Mouse (Mus musculus) heart, embryonic 13.5 days (tissue): ENCODE data around the gene Slc22a14. TPM values are rescaled to one million over a fixed set of nuclear protein-coding genes. Genes with fewer than 3 reads are reported as not detected.

Experiments
- ATAC-seq: fragments of 200-750 bp; cut with Nextera tagmentation; 2 replicates; pipeline ENCODE4 v1.8.0; 2017; ENCODE audit warnings: moderate TSS enrichment; ENCODE audit not compliant: insufficient number of reproducible peaks, low FRiP score, low TSS enrichment; ENCODE audit errors: extremely low read depth
- H3K27ac ChIP-seq: fragments of 300-500 bp; sonication (generic); replicated peaks from 2 replicates; pipeline ENCODE4 v1.5.1; 2015; ENCODE audit warnings: moderate library complexity, mild to moderate bottlenecking, inconsistent platforms
- H3K27me3 ChIP-seq: fragments of 300-500 bp; sonication (generic); replicated peaks from 2 replicates; pipeline ENCODE4 v1.6.1; 2015; ENCODE audit warnings: mild to moderate bottlenecking, inconsistent platforms
- H3K36me3 ChIP-seq: fragments of 300-500 bp; sonication (generic); 2 replicates; pipeline ENCODE4 v1.6.1; 2015; ENCODE audit warnings: mild to moderate bottlenecking, inconsistent platforms
- H3K4me1 ChIP-seq: fragments of 300-500 bp; sonication (generic); 2 replicates; pipeline ENCODE4 v1.6.1; 2015; ENCODE audit warnings: inconsistent platforms
- H3K4me2 ChIP-seq: fragments of 300-500 bp; sonication (generic); 2 replicates; pipeline ENCODE4 v1.6.1; 2015; ENCODE audit warnings: inconsistent platforms, mild to moderate bottlenecking, moderate library complexity
- H3K4me3 ChIP-seq: fragments of 300-500 bp; sonication (generic); 2 replicates; pipeline ENCODE4 v1.5.1; 2015; ENCODE audit warnings: moderate library complexity, mild to moderate bottlenecking, inconsistent platforms
- H3K9ac ChIP-seq: fragments of 300-500 bp; sonication (generic); 2 replicates; pipeline ENCODE4 v1.6.1; 2015; ENCODE audit warnings: inconsistent platforms, mild to moderate bottlenecking, moderate library complexity
- H3K9me3 ChIP-seq: fragments of 300-500 bp; sonication (generic); 2 replicates; pipeline ENCODE4 v1.6.1; 2016; ENCODE audit warnings: inconsistent platforms
- WGBS: fragments of 180-500 bp; shearing (Covaris S2); methylation state at CpG from one replicate; pipeline ENCODE4 v1.1.7; 2015; ENCODE audit warnings: mixed read lengths; 5-methylcytosine and 5-hydroxymethylcytosine counted together
- polyA plus RNA-seq: library from polyadenylated mRNA; unstranded; fragments of >200 nt; fragmentation: Nextera tagmentation; extraction: Ambion mirVana; gene quantifications from 2 replicates; pipeline ENCODE4 v1.2.1, GENCODE M21; 2015

Gene Slc22a14
- polyA plus RNA-seq, result 0.10 TPM in 1 of 2 replicates, not detected in the other

- ATAC-seq, result no peak
- WGBS, result 53% methylated on average over 7 of the region's 7 CpGs
- no peak within 1 kb of the TSS; the same call in 1 of the 2 replicates for H3K27ac ChIP-seq
- H3K27me3 ChIP-seq, result no peaks in the 10 kb centered on the region
- peaks cover 23% of the 10 kb centered on the region for H3K4me1 ChIP-seq
- H3K4me2 ChIP-seq, result no peak within 1 kb of the TSS
- no peaks in the 10 kb centered on the region for H3K9me3 ChIP-seq
- H3K9ac ChIP-seq, result 0 out of 2 replicates have a peak within 1 kb of the TSS, but pooled peaks have one; percentile 7
- H3K36me3 ChIP-seq, result peaks cover 3% of the 10 kb centered on the region; the same call in 1 of the 2 replicates
- H3K4me3 ChIP-seq, result no peak within 1 kb of the TSS
These were observed at the start of gene Slc22a14 for GRCm38 (mm10) chr9:119365284-119365683. TSS of gene Slc22a14 (minus strand) at chr9:119365553.

- peak overlapping the region; percentile 58 for H3K27ac ChIP-seq
- 82% methylated on average over 5 of the region's 5 CpGs for WGBS
These were observed 44.5 kb upstream of the Slc22a14 start for GRCm38 (mm10) chr9:119409864-119410263.

GRCm38 (mm10) chr9:119408898-119409664, 43.7 kb upstream of the Slc22a14 start:
- Histone ChIP-seq H3K9ac (peak overlapping the region; percentile 70), H3K4me1 (peaks cover 39% of the 10 kb centered on the region), H3K27me3 (no peaks in the 10 kb centered on the region), H3K27ac (peak overlapping the region; percentile 58), H3K36me3 (peaks cover 25% of the 10 kb centered on the region), H3K4me2 (no peak overlapping the region; the same call in 1 of the 2 replicates), H3K4me3 (no peak overlapping the region), H3K9me3 (peaks cover 25% of the 10 kb centered on the region)
- no peak for ATAC-seq
- 52% methylated on average over 11 of the region's 11 CpGs for WGBS

More at GRCm38 (mm10) chr9:119409864-119410263, 44.5 kb upstream of the Slc22a14 start:
- ATAC-seq, result no peak
- Histone ChIP-seq H3K4me1 (peaks cover 33% of the 10 kb centered on the region), H3K9me3 (peaks cover 25% of the 10 kb centered on the region), H3K9ac (no peak overlapping the region), H3K4me3 (no peak overlapping the region), H3K27me3 (no peaks in the 10 kb centered on the region), H3K4me2 (no peak overlapping the region), H3K36me3 (peaks cover 25% of the 10 kb centered on the region)

- 69% methylated on average over 15 of the region's 15 CpGs for WGBS
- Histone ChIP-seq H3K36me3 (peaks cover 19% of the 10 kb centered on the region), H3K27me3 (no peaks in the 10 kb centered on the region), H3K4me1 (peaks cover 50% of the 10 kb centered on the region), H3K9ac (no peak overlapping the region), H3K4me3 (no peak overlapping the region), H3K27ac (no peak overlapping the region), H3K9me3 (peaks cover 17% of the 10 kb centered on the region), H3K4me2 (no peak overlapping the region)
- ATAC-seq, result no peak
These were observed 42.5 kb upstream of the Slc22a14 start for GRCm38 (mm10) chr9:119407884-119408283.

GRCm38 (mm10) chr9:119404090-119404489, 38.7 kb upstream of the Slc22a14 start:
- H3K27me3 ChIP-seq, result no peaks in the 10 kb centered on the region
- peaks cover 47% of the 10 kb centered on the region for H3K4me1 ChIP-seq
- H3K4me2 ChIP-seq, result peak overlapping the region; percentile 99
- H3K9me3 ChIP-seq, result no peaks in the 10 kb centered on the region
- peak overlapping the region; percentile 91 for H3K4me3 ChIP-seq
- peak overlapping the region; percentile 98; the same call in 1 of the 2 replicates for H3K9ac ChIP-seq
- ATAC-seq, result no peak
- no peak overlapping the region for H3K27ac ChIP-seq
- 77% methylated on average over 5 of the region's 5 CpGs for WGBS
- no peaks in the 10 kb centered on the region for H3K36me3 ChIP-seq

- H3K27me3 ChIP-seq, result no peaks in the 10 kb centered on the region
- H3K36me3 ChIP-seq, result no peaks in the 10 kb centered on the region
- peaks cover 39% of the 10 kb centered on the region for H3K4me1 ChIP-seq
- H3K27ac ChIP-seq, result peak overlapping the region; percentile 99
- peak overlapping the region; percentile 91 for H3K4me3 ChIP-seq
- H3K9ac ChIP-seq, result peak overlapping the region; percentile 98
- H3K4me2 ChIP-seq, result peak overlapping the region; percentile 99
- WGBS, result 0% methylated on average over 26 of the region's 26 CpGs
- no peaks in the 10 kb centered on the region for H3K9me3 ChIP-seq
- no peak for ATAC-seq
These were observed 37.9 kb upstream of the Slc22a14 start for GRCm38 (mm10) chr9:119403236-119403641.

GRCm38 (mm10) chr9:119402253-119403235, 37.2 kb upstream of the Slc22a14 start:
- no peak; the same call in 1 of the 2 replicates for ATAC-seq
- H3K27ac ChIP-seq, result peak overlapping the region; percentile 99
- H3K27me3 ChIP-seq, result no peaks in the 10 kb centered on the region
- peak overlapping the region; percentile 98 for H3K9ac ChIP-seq
- H3K36me3 ChIP-seq, result no peaks in the 10 kb centered on the region
- under 1% methylated on average over 108 of the region's 127 CpGs for WGBS
- peak overlapping the region; percentile 99 for H3K4me2 ChIP-seq
- peak overlapping the region; percentile 91 for H3K4me3 ChIP-seq
- H3K9me3 ChIP-seq, result no peaks in the 10 kb centered on the region
- H3K4me1 ChIP-seq, result peaks cover 32% of the 10 kb centered on the region

GRCm38 (mm10) chr9:119401801-119402214, 36.5 kb upstream of the Slc22a14 start, which contains the start of gene Acvr2b:
TSS of gene Acvr2b (plus strand) at chr9:119402118.
- H3K27me3 ChIP-seq, result no peaks in the 10 kb centered on the region
- ATAC-seq, result peak; percentile 88
- H3K9ac ChIP-seq, result peak within 1 kb of the TSS; percentile 98
- H3K9me3 ChIP-seq, result no peaks in the 10 kb centered on the region
- peak within 1 kb of the TSS; percentile 91 for H3K4me3 ChIP-seq
- peaks cover 30% of the 10 kb centered on the region for H3K4me1 ChIP-seq
- peak within 1 kb of the TSS; percentile 99 for H3K4me2 ChIP-seq
- H3K27ac ChIP-seq, result peak within 1 kb of the TSS; percentile 99
- WGBS, result 0% methylated on average over 25 of the region's 32 CpGs
- no peaks in the 10 kb centered on the region for H3K36me3 ChIP-seq

GRCm38 (mm10) chr9:119401351-119401750, 36.0 kb upstream of the Slc22a14 start:
- Histone ChIP-seq H3K4me3 (peak overlapping the region; percentile 91), H3K4me1 (peaks cover 30% of the 10 kb centered on the region), H3K27me3 (no peaks in the 10 kb centered on the region), H3K4me2 (peak overlapping the region; percentile 99), H3K9me3 (no peaks in the 10 kb centered on the region), H3K36me3 (no peaks in the 10 kb centered on the region), H3K27ac (0 out of 2 replicates have a peak overlapping the region, but pooled peaks have one; percentile 17), H3K9ac (peak overlapping the region; percentile 78)
- ATAC-seq, result no peak
- WGBS, result 5% methylated on average over 7 of the region's 7 CpGs

GRCm38 (mm10) chr9:119394808-119395207, 29.5 kb upstream of the Slc22a14 start:
- no peaks in the 10 kb centered on the region for H3K9me3 ChIP-seq
- H3K4me3 ChIP-seq, result no peak overlapping the region
- H3K9ac ChIP-seq, result no peak overlapping the region
- H3K27ac ChIP-seq, result no peak overlapping the region
- WGBS, result 78% methylated on average over 1 of the region's 1 CpGs
- H3K4me1 ChIP-seq, result no peaks in the 10 kb centered on the region
- H3K27me3 ChIP-seq, result no peaks in the 10 kb centered on the region
- no peak for ATAC-seq
- H3K4me2 ChIP-seq, result no peak overlapping the region
- H3K36me3 ChIP-seq, result no peaks in the 10 kb centered on the region

- H3K4me1 ChIP-seq, result no peaks in the 10 kb centered on the region
- H3K27ac ChIP-seq, result no peak overlapping the region
- H3K4me3 ChIP-seq, result no peak overlapping the region
- H3K4me2 ChIP-seq, result no peak overlapping the region
- WGBS, result 80% methylated on average over 2 of the region's 2 CpGs
- no peaks in the 10 kb centered on the region for H3K9me3 ChIP-seq
- H3K36me3 ChIP-seq, result no peaks in the 10 kb centered on the region
- H3K27me3 ChIP-seq, result no peaks in the 10 kb centered on the region
- no peak overlapping the region for H3K9ac ChIP-seq
- no peak for ATAC-seq
These were observed 24.9 kb upstream of the Slc22a14 start for GRCm38 (mm10) chr9:119390214-119390613.
